Mouse (Mus musculus): ENCODE measurements at regions not wholly inside any gene's neighbourhood (a gene's known extent, or its start where the extent isn't known, plus 50 kb on each side); places are given as distances from the start of the nearest gene placed in this dataset.

GRCm38 (mm10) chr1:137017642-137018041 is 57.4 kb upstream of the Nr5a2 start:
- Histone ChIP-seq H3K36me3 (ENCODE audit: control insufficient read depth, insufficient read depth, low read length) (no peaks in the 10 kb centered on the region), H3K9ac (ENCODE audit: low read depth, low read length) (no peak overlapping the region), H3K27ac (no peak overlapping the region), H3K79me2 (replicated peaks; ENCODE audit: control insufficient read depth, insufficient read depth, low read length) (no peaks in the 10 kb centered on the region), H3K4me1 (ENCODE audit: control insufficient read depth, insufficient read depth, low read length) (no peaks in the 10 kb centered on the region), H3K4me3 (no peak overlapping the region), H3K27me3 (ENCODE audit: control insufficient read depth, insufficient read depth, low read length) (no peaks in the 10 kb centered on the region)
- no peak for DNase-seq
- intact Hi-C loops (cut with DNase I), result no loop called here
- 81% methylated on average over 5 of the region's 5 CpGs for WGBS
- TF ChIP-seq EP300 (IDR thresholded peaks at IDR 0.05; ENCODE audit: insufficient read depth, low read depth, low read length) (no peak), POLR2A (IDR thresholded peaks at IDR 0.05; ENCODE audit: insufficient read depth, low read depth, low read length) (no peak), CTCF (IDR thresholded peaks at IDR 0.05) (no peak)

- no peaks in the 10 kb centered on the region for H3K4me1 ChIP-seq (ENCODE audit: control insufficient read depth, insufficient read depth, low read length)
- DNase-seq, result no peak
- no peak for TF ChIP-seq CTCF (IDR thresholded peaks at IDR 0.05)
- no peak overlapping the region for H3K4me3 ChIP-seq
- no peaks in the 10 kb centered on the region for H3K36me3 ChIP-seq (ENCODE audit: control insufficient read depth, insufficient read depth, low read length)
- WGBS, result 34% methylated on average over 9 of the region's 9 CpGs
- no peak overlapping the region for H3K27ac ChIP-seq
- H3K27me3 ChIP-seq (ENCODE audit: control insufficient read depth, insufficient read depth, low read length), result no peaks in the 10 kb centered on the region
- H3K9ac ChIP-seq (ENCODE audit: low read depth, low read length), result no peak overlapping the region
- H3K79me2 ChIP-seq (replicated peaks; ENCODE audit: control insufficient read depth, insufficient read depth, low read length), result no peaks in the 10 kb centered on the region
- intact Hi-C loops (cut with DNase I), result no loop called here
These were observed 50.1 kb upstream of the Nr5a2 start for GRCm38 (mm10) chr1:137010240-137010926.

Small RNAs in the stretch of these regions (microRNA-seq; reads per million reads assigned to microRNA genes)
- gene Mir181a-1, result 87.5 to 103 reads per million in 2 experiments
- gene Mir181b-1, result 3.4 to 14.7 reads per million in 2 experiments
